Mouse (Mus musculus) heart, embryonic 10.5 days (tissue): Measurements from ENCODE around the gene Meis1. TPM values are rescaled to one million over a fixed set of nuclear protein-coding genes. Genes with fewer than 3 reads are reported as not detected.

Source experiments
- DNase-seq: peaks from one replicate; pipeline ENCODE4 v3.0.0-alpha.2; 2017; ENCODE audit warnings: low spot score
- H3K27ac ChIP-seq: fragments of 300-500 bp; sonication (generic); 2 replicates; pipeline ENCODE4 v1.5.1; 2016; ENCODE audit warnings: mild to moderate bottlenecking
- H3K27me3 ChIP-seq: fragments of 300-500 bp; sonication (generic); 2 replicates; pipeline ENCODE4 v1.6.1; 2016; ENCODE audit warnings: mild to moderate bottlenecking; ENCODE audit not compliant: poor library complexity, insufficient read depth, severe bottlenecking
- H3K36me3 ChIP-seq: fragments of 300-500 bp; sonication (generic); 2 replicates; pipeline ENCODE4 v1.6.1; 2016; ENCODE audit warnings: mild to moderate bottlenecking, moderate library complexity
- H3K4me1 ChIP-seq: fragments of 300-500 bp; sonication (generic); 2 replicates; pipeline ENCODE4 v1.6.1; 2016; ENCODE audit warnings: mild to moderate bottlenecking
- H3K4me3 ChIP-seq: fragments of 300-500 bp; sonication (generic); 2 replicates; pipeline ENCODE4 v1.5.1; 2016; ENCODE audit warnings: mild to moderate bottlenecking, moderate library complexity
- H3K9me3 ChIP-seq: fragments of 300-500 bp; sonication (generic); 2 replicates; pipeline ENCODE4 v1.6.1; 2016; ENCODE audit warnings: mild to moderate bottlenecking, moderate library complexity
- WGBS: fragments of 180-500 bp; shearing (Covaris S2); methylation state at CpG from one replicate; pipeline ENCODE4 v1.1.7; 2016; 5-methylcytosine and 5-hydroxymethylcytosine counted together
- polyA plus RNA-seq: library from polyadenylated mRNA; unstranded; fragments of >200 nt; fragmentation: Nextera tagmentation; extraction: Ambion mirVana; gene quantifications from 2 replicates; pipeline ENCODE4 v1.2.1, GENCODE M21; 2016

Meis1 gene
- polyA plus RNA-seq, 1 experiment from 2014 or later, result 139 TPM

- WGBS, result 30% methylated on average over 2 of the region's 2 CpGs
- peaks cover 54% of the 10 kb centered on the region for H3K4me1 ChIP-seq
- H3K4me3 ChIP-seq, result peak overlapping the region; percentile 79
- DNase-seq, result peak; percentile 71
- H3K27ac ChIP-seq, result peak overlapping the region; percentile 100
- no peaks in the 10 kb centered on the region for H3K27me3 ChIP-seq
- H3K9me3 ChIP-seq, result no peaks in the 10 kb centered on the region
- peaks cover 55% of the 10 kb centered on the region for H3K36me3 ChIP-seq
Measured at GRCm38 (mm10) chr11:19012001-19012400, 6.8 kb downstream of the Meis1 start.

GRCm38 (mm10) chr11:19011108-19011805 lies 7.5 kb downstream of the Meis1 start:
- H3K27ac ChIP-seq, result peak overlapping the region; percentile 100

GRCm38 (mm10) chr11:19010396-19010811 lies 8.4 kb downstream of the Meis1 start:
- no peaks in the 10 kb centered on the region for H3K27me3 ChIP-seq
- H3K9me3 ChIP-seq, result no peaks in the 10 kb centered on the region
- H3K4me1 ChIP-seq, result peaks cover 54% of the 10 kb centered on the region
- peak; percentile 72 for DNase-seq
- 11% methylated on average over 14 of the region's 14 CpGs for WGBS
- H3K4me3 ChIP-seq, result peak overlapping the region; percentile 79
- H3K27ac ChIP-seq, result peak overlapping the region; percentile 100
- peaks cover 58% of the 10 kb centered on the region for H3K36me3 ChIP-seq

More at GRCm38 (mm10) chr11:19011108-19011805, 7.5 kb downstream of the Meis1 start:
- H3K36me3 ChIP-seq, result peaks cover 58% of the 10 kb centered on the region
- WGBS, result 38% methylated on average over 9 of the region's 9 CpGs
- DNase-seq, result peak; percentile 51
- peaks cover 54% of the 10 kb centered on the region for H3K4me1 ChIP-seq
- no peaks in the 10 kb centered on the region for H3K9me3 ChIP-seq
- no peaks in the 10 kb centered on the region for H3K27me3 ChIP-seq
- peak overlapping the region; percentile 79 for H3K4me3 ChIP-seq

- Histone ChIP-seq H3K27ac (peak overlapping the region; percentile 100), H3K4me1 (peaks cover 54% of the 10 kb centered on the region), H3K27me3 (no peaks in the 10 kb centered on the region), H3K9me3 (no peaks in the 10 kb centered on the region), H3K36me3 (peaks cover 59% of the 10 kb centered on the region), H3K4me3 (peak overlapping the region; percentile 79)
- WGBS, result 15% methylated on average over 17 of the region's 17 CpGs
- DNase-seq, result peak; percentile 71
Measured at GRCm38 (mm10) chr11:19009536-19010395, 9.0 kb downstream of the Meis1 start.

- peak; percentile 73 for DNase-seq
- H3K27me3 ChIP-seq, result no peaks in the 10 kb centered on the region
Measured at GRCm38 (mm10) chr11:19008610-19009384, 10.0 kb downstream of the Meis1 start.

GRCm38 (mm10) chr11:19007541-19008424 lies 11.0 kb downstream of the Meis1 start:
- H3K27ac ChIP-seq, result peak overlapping the region; percentile 100
- H3K9me3 ChIP-seq, result no peaks in the 10 kb centered on the region
- H3K27me3 ChIP-seq, result no peaks in the 10 kb centered on the region
- peak overlapping the region; percentile 79 for H3K4me3 ChIP-seq
- 15% methylated on average over 45 of the region's 45 CpGs for WGBS
- peaks cover 52% of the 10 kb centered on the region for H3K4me1 ChIP-seq
- DNase-seq, result peak; percentile 78
- peaks cover 48% of the 10 kb centered on the region for H3K36me3 ChIP-seq

More at GRCm38 (mm10) chr11:19008610-19009384, 10.0 kb downstream of the Meis1 start:
- 37% methylated on average over 13 of the region's 13 CpGs for WGBS
- Histone ChIP-seq H3K4me3 (peak overlapping the region; percentile 79), H3K4me1 (peaks cover 54% of the 10 kb centered on the region), H3K9me3 (no peaks in the 10 kb centered on the region), H3K27ac (peak overlapping the region; percentile 100), H3K36me3 (peaks cover 54% of the 10 kb centered on the region)

GRCm38 (mm10) chr11:19007068-19007467 lies 11.7 kb downstream of the Meis1 start:
- DNase-seq, result no peak
- peaks cover 48% of the 10 kb centered on the region for H3K36me3 ChIP-seq
- peak overlapping the region; percentile 79; the same call in 1 of the 2 replicates for H3K4me3 ChIP-seq
- WGBS, result 50% methylated on average over 5 of the region's 5 CpGs
- peak overlapping the region; percentile 100 for H3K27ac ChIP-seq
- peaks cover 45% of the 10 kb centered on the region for H3K4me1 ChIP-seq
- H3K9me3 ChIP-seq, result no peaks in the 10 kb centered on the region
- H3K27me3 ChIP-seq, result no peaks in the 10 kb centered on the region

- H3K9me3 ChIP-seq, result no peaks in the 10 kb centered on the region
- H3K4me1 ChIP-seq, result peaks cover 39% of the 10 kb centered on the region
- peak; percentile 13 for DNase-seq
- peaks cover 53% of the 10 kb centered on the region for H3K36me3 ChIP-seq
- H3K27me3 ChIP-seq, result no peaks in the 10 kb centered on the region
- H3K4me3 ChIP-seq, result no peak overlapping the region
- H3K27ac ChIP-seq, result 0 out of 2 replicates have a peak overlapping the region, but pooled peaks have one; percentile 22
- WGBS, result 53% methylated on average over 3 of the region's 3 CpGs
Measured at GRCm38 (mm10) chr11:19005913-19006693, 12.7 kb downstream of the Meis1 start.

GRCm38 (mm10) chr11:19005007-19005912 lies 13.5 kb downstream of the Meis1 start:
- WGBS, result 83% methylated on average over 9 of the region's 9 CpGs
- Histone ChIP-seq H3K36me3 (peaks cover 59% of the 10 kb centered on the region), H3K27ac (no peak overlapping the region)

GRCm38 (mm10) chr11:19003066-19003465 lies 15.7 kb downstream of the Meis1 start:
- Histone ChIP-seq H3K4me3 (no peak overlapping the region), H3K36me3 (peaks cover 70% of the 10 kb centered on the region), H3K27ac (peak overlapping the region; percentile 52; the same call in 1 of the 2 replicates), H3K4me1 (peaks cover 19% of the 10 kb centered on the region), H3K9me3 (no peaks in the 10 kb centered on the region), H3K27me3 (no peaks in the 10 kb centered on the region)
- peak; percentile 53 for DNase-seq
- 69% methylated on average over 5 of the region's 5 CpGs for WGBS

More at GRCm38 (mm10) chr11:19005007-19005912, 13.5 kb downstream of the Meis1 start:
- Histone ChIP-seq H3K27me3 (no peaks in the 10 kb centered on the region), H3K9me3 (no peaks in the 10 kb centered on the region), H3K4me3 (no peak overlapping the region), H3K4me1 (peaks cover 34% of the 10 kb centered on the region)
- DNase-seq, result no peak
